In genomic region chr10:6694218-6694850, GRCm38 (mm10) we compare ENCODE assay signal across 8 mouse cellular contexts.
DNase-seq lines count a peak whose midpoint lies in the region; ATAC-seq and TF ChIP-seq lines count a peak whose summit lies in the region.

No protein-coding gene starts in this region.

- H3K4me1 ChIP-seq in ES-Bruce4 (ENCODE audit: control insufficient read depth, insufficient read depth, low read length): no peaks in the 10 kb centered on the region
- no peaks in the 10 kb centered on the region for H3K4me1 ChIP-seq in embryonic facial prominence, embryonic 10.5 days
- no peaks in the 10 kb centered on the region for H3K4me1 ChIP-seq in heart, embryonic 11.5 days (ENCODE audit: control insufficient read depth, insufficient read depth, low read length)
- H3K4me1 ChIP-seq in liver, postnatal 0 days (ENCODE audit: insufficient read depth): no peaks in the 10 kb centered on the region

- H3K36me3 ChIP-seq in ES-Bruce4 (ENCODE audit: control insufficient read depth, insufficient read depth, low read length, poor library complexity, severe bottlenecking): no peaks in the 10 kb centered on the region
- H3K36me3 ChIP-seq in embryonic facial prominence, embryonic 10.5 days (replicated peaks): no peaks in the 10 kb centered on the region
- H3K36me3 ChIP-seq in heart, embryonic 11.5 days (ENCODE audit: control insufficient read depth, insufficient read depth, low read length): no peaks in the 10 kb centered on the region
- no peaks in the 10 kb centered on the region for H3K36me3 ChIP-seq in liver, postnatal 0 days (replicated peaks; ENCODE audit: insufficient read depth, low read length)

- WGBS in embryonic facial prominence, embryonic 10.5 days: 59% methylated on average over 13 of the region's 13 CpGs
- WGBS in heart, embryonic 11.5 days (ENCODE audit: insufficient replicate concordance): 50% methylated on average over 13 of the region's 13 CpGs
- 53% methylated on average over 13 of the region's 13 CpGs for WGBS in liver, postnatal 0 days (ENCODE audit: insufficient replicate concordance)

- DNase-seq in adrenal gland, postnatal 10 days: peak; percentile 66
- peak; percentile 48 for DNase-seq in embryonic facial prominence, embryonic 10.5 days (ENCODE audit: low spot score)
- DNase-seq in kidney, postnatal 10 days: peak; percentile 41
- peak; percentile 16 for DNase-seq in liver, postnatal 0 days
- DNase-seq in ovary, postnatal 36 days (ENCODE audit: low spot score): peak; percentile 20
- no peak for DNase-seq in spleen, adult 18-20 months

- no peak overlapping the region for H3K9ac ChIP-seq in ES-Bruce4 (ENCODE audit: low read depth, poor library complexity, severe bottlenecking)
- H3K9ac ChIP-seq in heart, embryonic 11.5 days (ENCODE audit: low read depth, low read length): no peak overlapping the region
- no peak overlapping the region for H3K9ac ChIP-seq in liver, postnatal 0 days (replicated peaks)

- TF ChIP-seq EP300 in ES-Bruce4 (IDR thresholded peaks at IDR 0.05; ENCODE audit: insufficient read depth, low read depth, low read length): no peak
- no peak for TF ChIP-seq EP300 in liver, postnatal 0 days (IDR thresholded peaks at IDR 0.05; ENCODE audit: low read depth)

- no peak for ATAC-seq in heart, embryonic 11.5 days (replicated peaks; ENCODE audit: insufficient number of reproducible peaks, low FRiP score, low TSS enrichment)
- no peak for ATAC-seq in liver, postnatal 0 days

- no peak for TF ChIP-seq POLR2A in ES-Bruce4 (IDR thresholded peaks at IDR 0.05; ENCODE audit: insufficient read depth, low read length)

- no peak overlapping the region for H3K27ac ChIP-seq in ES-Bruce4 (ENCODE audit: insufficient read depth, low read length)
- no peak overlapping the region for H3K27ac ChIP-seq in embryonic facial prominence, embryonic 10.5 days (replicated peaks)
- H3K27ac ChIP-seq in heart, embryonic 11.5 days (ENCODE audit: low read depth, low read length): no peak overlapping the region
- H3K27ac ChIP-seq in liver, postnatal 0 days (ENCODE audit: low read depth): no peak overlapping the region

- TF ChIP-seq CTCF in ES-Bruce4 (IDR thresholded peaks at IDR 0.05; ENCODE audit: low read depth, low read length): peak; percentile 60
- peak; percentile 65 for TF ChIP-seq CTCF in liver, postnatal 0 days (IDR thresholded peaks at IDR 0.05; ENCODE audit: low read depth)

- no peaks in the 10 kb centered on the region for H3K27me3 ChIP-seq in ES-Bruce4 (ENCODE audit: control insufficient read depth, insufficient read depth, low read length, poor library complexity, severe bottlenecking)
- no peaks in the 10 kb centered on the region for H3K27me3 ChIP-seq in embryonic facial prominence, embryonic 10.5 days (replicated peaks; ENCODE audit: low read depth, poor library complexity, severe bottlenecking)
- no peaks in the 10 kb centered on the region for H3K27me3 ChIP-seq in heart, embryonic 11.5 days (ENCODE audit: control insufficient read depth, insufficient read depth, low read length)
- no peaks in the 10 kb centered on the region for H3K27me3 ChIP-seq in liver, postnatal 0 days (ENCODE audit: insufficient read depth, low read length)

- H3K4me3 ChIP-seq in ES-Bruce4 (ENCODE audit: low read depth, low read length): no peak overlapping the region
- no peak overlapping the region for H3K4me3 ChIP-seq in embryonic facial prominence, embryonic 10.5 days
- H3K4me3 ChIP-seq in heart, embryonic 11.5 days (ENCODE audit: low read depth, low read length): peak overlapping the region; percentile 10; the same call in 1 of the 2 replicates
- H3K4me3 ChIP-seq in liver, postnatal 0 days (ENCODE audit: low read depth, low read length): no peak overlapping the region

- no peaks in the 10 kb centered on the region for H3K9me3 ChIP-seq in ES-Bruce4 (replicated peaks; ENCODE audit: control insufficient read depth, insufficient read depth, low read length, poor library complexity, severe bottlenecking)
- no peaks in the 10 kb centered on the region for H3K9me3 ChIP-seq in embryonic facial prominence, embryonic 10.5 days
- H3K9me3 ChIP-seq in heart, embryonic 11.5 days (replicated peaks; ENCODE audit: control insufficient read depth, low read length): no peaks in the 10 kb centered on the region
- no peaks in the 10 kb centered on the region for H3K9me3 ChIP-seq in liver, postnatal 0 days (ENCODE audit: low read length)

- H3K4me2 ChIP-seq in heart, embryonic 11.5 days: peak overlapping the region; percentile 34
- H3K4me2 ChIP-seq in liver, postnatal 0 days (ENCODE audit: low read depth, low read length): no peak overlapping the region

Comparison
In these comparisons a context has a peak if more than half of its experiments do, and no peak if none do; other contexts are left out.
1. DNase-seq: peak in adrenal gland, postnatal 10 days (single experiment), embryonic facial prominence, embryonic 10.5 days (single experiment), kidney, postnatal 10 days (single experiment), liver, postnatal 0 days (single experiment) and ovary, postnatal 36 days (single experiment); none in spleen, adult 18-20 months (0 of 2).